In the genomic region with DNA sequence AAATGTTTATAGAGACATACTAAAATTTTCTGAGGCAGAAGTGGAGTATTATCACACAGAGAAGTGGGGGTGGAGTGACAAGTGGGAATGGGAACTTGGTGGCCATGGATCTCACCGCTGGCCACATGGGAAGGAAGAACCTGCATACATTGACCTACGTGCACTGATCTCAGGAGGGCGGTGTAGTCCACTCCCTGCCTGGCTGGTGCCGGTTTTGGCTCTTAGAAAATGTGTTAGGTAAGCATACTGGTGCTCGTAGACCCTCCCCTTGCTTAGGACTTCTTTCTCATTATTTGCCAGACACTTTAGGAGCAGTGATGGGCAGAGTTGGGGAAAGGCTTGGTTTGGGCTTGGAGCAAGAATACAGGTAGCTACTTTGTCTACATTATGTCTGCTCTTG, we compare ENCODE assay signal across 29 mouse cellular contexts. TPM values are rescaled to one million over a fixed set of nuclear protein-coding genes. Genes with fewer than 3 reads are reported as not detected.
DNase-seq lines count a peak whose midpoint lies in the region; TF ChIP-seq lines count a peak whose summit lies in the region.
"Had no signal": no experiment of that assay in that cellular context is flagged by ENCODE, and none has a peak within 500 bp of the region (broad histone marks: within the 10 kb centered on the region; RNA-seq: fewer than 3 reads in every experiment).

No protein-coding gene starts in this region.

- H3K9me3 ChIP-seq in ES-Bruce4 (replicated peaks; ENCODE audit: control insufficient read depth, insufficient read depth, low read length, poor library complexity, severe bottlenecking) = no peaks in the 10 kb centered on the region
- H3K9me3 ChIP-seq: forebrain, embryonic 10.5 days; forebrain, embryonic 13.5 days; heart, embryonic 13.5 days had no signal

- H3K9ac ChIP-seq in ES-Bruce4 (ENCODE audit: low read depth, poor library complexity, severe bottlenecking) = no peak overlapping the region
- H3K9ac ChIP-seq: forebrain, embryonic 13.5 days; forebrain, postnatal 0 days; heart, embryonic 13.5 days; hindbrain, embryonic 14.5 days had no signal

- H3K27me3 ChIP-seq in ES-Bruce4 (ENCODE audit: control insufficient read depth, insufficient read depth, low read length, poor library complexity, severe bottlenecking) = no peaks in the 10 kb centered on the region
- H3K27me3 ChIP-seq: CH12.LX; forebrain, embryonic 13.5 days; heart, embryonic 13.5 days had no signal

- no peak for TF ChIP-seq CTCF in ES-Bruce4 (IDR thresholded peaks at IDR 0.05; ENCODE audit: low read depth, low read length)

- TF ChIP-seq POLR2A in ES-Bruce4 (IDR thresholded peaks at IDR 0.05; ENCODE audit: insufficient read depth, low read length) = no peak

- TF ChIP-seq EP300 in ES-Bruce4 (IDR thresholded peaks at IDR 0.05; ENCODE audit: insufficient read depth, low read depth, low read length) = peak; percentile 61; the same call in 1 of the 2 replicates

- peaks cover 2% of the 10 kb centered on the region; the same call in 1 of the 2 replicates for H3K36me3 ChIP-seq in ES-Bruce4 (ENCODE audit: control insufficient read depth, insufficient read depth, low read length, poor library complexity, severe bottlenecking)

- no peak overlapping the region for H3K4me3 ChIP-seq in ES-Bruce4 (ENCODE audit: low read depth, low read length)
- H3K4me3 ChIP-seq: forebrain, embryonic 10.5 days; forebrain, embryonic 13.5 days; gastrocnemius, adult 2 months; heart, embryonic 13.5 days had no signal

- H3K27ac ChIP-seq in ES-Bruce4 (ENCODE audit: insufficient read depth, low read length) = no peak overlapping the region
- H3K27ac ChIP-seq: forebrain, embryonic 10.5 days; forebrain, embryonic 13.5 days; gastrocnemius, adult 2 months; heart, embryonic 13.5 days; hindbrain, embryonic 14.5 days; hindbrain, postnatal 0 days had no signal

- peaks cover 9% of the 10 kb centered on the region for H3K4me1 ChIP-seq in ES-Bruce4 (ENCODE audit: control insufficient read depth, insufficient read depth, low read length)

- peak; percentile 9 for DNase-seq in kidney, postnatal 14 days
- no peak for DNase-seq in kidney, adult 9 months
- DNase-seq in R1 (ENCODE audit: low read depth, low spot score) = peak; percentile 32
- DNase-seq in yolk sac, embryonic 10.5 days (ENCODE audit: low spot score) = peak; percentile 32
- no peak for DNase-seq in neural tube, embryonic 10.5 days (ENCODE audit: extremely low spot score, low spot score)
- no peak for DNase-seq in T-cell, adult 2 months (ENCODE audit: low spot score)
- DNase-seq: adrenal gland, adult 8-10 months; adrenal gland, postnatal 25 days; B cell, adult 2 months; cerebellum, adult 11-12 months; cerebellum, adult 8-10 months; cerebellum, postnatal 10 days; cerebellum, postnatal 36 days; forebrain, postnatal 0 days; gastrocnemius, adult 2 months; gastrocnemius, postnatal 14 days; heart, adult 11 months; heart, postnatal 14 days; heart, postnatal 4 days had no signal

RNA-seq across cellular contexts. Expression of gene Ip6k1, which starts 5.7 kb away (rescaled TPM):
- polyA plus RNA-seq in ES-Bruce4 (2011; ENCODE audit: insufficient read depth, insufficient read length, low read depth, missing spikeins) = 46.9 and 49.1 TPM in 2 replicates

RNA-seq across cellular contexts. Expression of gene Gm20662, which starts 11.9 kb away (rescaled TPM):
- polyA plus RNA-seq in ES-Bruce4 (2011; ENCODE audit: insufficient read depth, insufficient read length, low read depth, missing spikeins) = not detected in 2 replicates
- polyA plus RNA-seq: activated CD4-positive, CD25-positive, alpha-beta regulatory T cell, adult 4 months; embryonic facial prominence, embryonic 14.5 days; forebrain, embryonic 10.5 days; forebrain, postnatal 0 days; hindbrain, postnatal 0 days; inflammation-experienced regulatory T-cells, adult 6 months had no signal

RNA-seq across cellular contexts. Expression of gene Cdhr4, which starts 15.7 kb away (rescaled TPM):
- 0.81 TPM in 1 of 2 replicates, not detected in the other for polyA plus RNA-seq in ES-Bruce4 (2011; ENCODE audit: insufficient read depth, insufficient read length, low read depth, missing spikeins)

RNA-seq across cellular contexts. Expression of gene Inka1, which starts 22.4 kb away (rescaled TPM):
- 1.4 and 2.6 TPM in 2 replicates for polyA plus RNA-seq in ES-Bruce4 (2011; ENCODE audit: insufficient read depth, insufficient read length, low read depth, missing spikeins)

RNA-seq across cellular contexts. Expression of gene Gm20661, which starts 25.2 kb away (rescaled TPM):
- polyA plus RNA-seq in ES-Bruce4 (2011; ENCODE audit: insufficient read depth, insufficient read length, low read depth, missing spikeins) = not detected in 2 replicates
- polyA plus RNA-seq: activated CD4-positive, CD25-positive, alpha-beta regulatory T cell, adult 4 months; inflammation-experienced regulatory T-cells, adult 6 months had no signal

Comparison
In these comparisons a context has a peak if more than half of its experiments do, and no peak if none do; other contexts are left out.
1. DNase-seq: peak in kidney, postnatal 14 days (single experiment), R1 (single experiment) and yolk sac, embryonic 10.5 days (single experiment); none in kidney, adult 9 months (single experiment), neural tube, embryonic 10.5 days (single experiment) and T-cell, adult 2 months (single experiment).